Mouse (Mus musculus) frontal cortex, postnatal 10 days (tissue): ENCODE measurements at regions not wholly inside any gene's neighbourhood (a gene's known extent, or its start where the extent isn't known, plus 50 kb on each side); places are given as distances from the start of the nearest gene placed in this dataset.

ENCODE experiments used
- DNase-seq, 2 experiments: peaks; one replicate each; pipeline ENCODE4 v3.0.0; 2022; ENCODE audit warnings: low spot score in 2 of 2, mixed read lengths in 1 of 2

DNA sequence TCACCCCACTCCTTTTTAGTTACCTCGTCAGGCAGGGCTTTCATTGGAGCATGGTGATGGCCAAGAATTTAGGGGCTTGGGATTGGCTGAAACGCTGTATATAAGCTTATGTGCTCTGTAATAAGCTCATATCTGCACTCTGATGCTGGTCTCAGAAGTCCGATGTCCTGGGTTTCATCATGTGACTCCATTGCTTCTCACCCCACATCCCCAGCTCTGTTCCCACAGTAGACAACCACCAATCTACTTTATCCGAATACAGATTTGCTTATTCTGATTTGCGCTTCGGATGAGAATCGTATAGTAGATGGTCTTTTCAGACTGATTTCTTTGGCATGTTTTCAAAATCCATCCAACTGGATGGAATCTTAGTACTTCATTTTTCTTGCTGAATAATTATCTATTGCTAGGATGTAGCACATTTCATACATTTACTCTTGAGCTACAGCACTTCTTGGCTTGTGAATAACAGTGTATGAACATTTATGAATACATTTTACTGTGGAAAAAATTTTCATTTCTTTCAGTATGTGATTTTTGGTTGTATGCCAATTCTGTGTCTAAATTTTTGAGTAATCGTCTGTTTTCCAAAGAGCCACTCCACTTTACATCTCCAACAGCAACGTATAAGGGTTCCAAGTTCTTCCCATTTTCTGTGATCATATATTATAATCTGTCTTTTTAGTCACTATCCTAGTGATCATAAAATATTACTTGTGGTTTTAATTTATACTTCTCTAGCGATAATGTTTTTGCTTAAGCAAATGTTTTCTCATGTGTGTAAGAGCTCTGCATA lies 185.7 kb downstream of the Hace1 start:
- no peak for DNase-seq

DNA sequence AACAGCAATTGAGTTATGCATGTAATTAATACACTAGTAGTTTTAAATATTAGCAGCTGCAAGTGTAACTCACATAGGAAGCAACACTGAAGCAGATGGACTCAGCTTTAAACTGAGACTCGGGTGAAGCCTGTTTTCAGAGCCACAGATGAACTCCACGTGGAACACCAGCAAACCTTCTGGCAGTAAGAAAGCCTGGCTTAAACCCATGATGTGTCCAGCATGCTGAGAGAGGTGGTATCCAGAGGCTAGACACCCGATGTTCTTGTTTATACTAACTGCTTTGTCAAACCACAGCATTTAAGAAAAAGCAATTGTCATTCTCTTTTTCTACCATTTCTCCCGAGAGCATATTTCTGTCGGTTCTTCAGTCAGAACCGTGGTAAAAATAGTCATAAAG lies 202.1 kb downstream of the Hace1 start:
- no peak for DNase-seq

- no peak for DNase-seq
These were observed 205.4 kb downstream of the Hace1 start for GRCm38 (mm10) chr10:45783026-45783425.

DNA sequence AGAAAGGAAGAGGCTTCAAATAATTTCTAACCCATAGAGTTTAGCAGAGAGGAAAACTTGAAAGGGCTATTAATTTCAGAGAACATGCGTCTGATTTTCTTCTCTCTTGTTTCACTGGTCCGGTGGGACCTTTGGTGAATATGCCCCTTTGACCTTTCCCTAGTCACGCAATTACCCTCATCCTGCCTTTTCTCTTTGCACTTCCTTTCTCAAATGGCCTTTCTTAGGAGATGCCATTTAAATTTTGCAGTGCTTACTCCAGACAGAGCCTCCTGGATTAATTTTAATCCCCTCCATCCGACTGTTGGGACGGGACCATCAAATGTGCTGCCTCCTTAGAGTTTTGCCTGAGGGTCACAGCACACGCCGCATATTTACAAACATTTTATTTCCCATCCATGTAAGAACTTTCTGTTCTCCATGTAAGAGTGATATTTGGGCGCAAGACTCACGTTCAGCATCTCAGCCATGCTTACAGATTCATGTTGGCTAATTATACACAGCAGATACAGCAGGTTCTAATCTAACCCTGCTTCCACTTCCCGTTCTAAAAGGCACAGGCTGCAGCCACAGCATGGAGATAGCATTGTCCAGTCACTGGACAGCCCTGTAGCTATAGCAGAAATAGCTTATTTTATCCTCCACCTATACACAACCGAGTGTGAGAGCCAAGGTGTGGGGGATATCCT lies 206.0 kb downstream of the Hace1 start:
- no peak for DNase-seq

DNA sequence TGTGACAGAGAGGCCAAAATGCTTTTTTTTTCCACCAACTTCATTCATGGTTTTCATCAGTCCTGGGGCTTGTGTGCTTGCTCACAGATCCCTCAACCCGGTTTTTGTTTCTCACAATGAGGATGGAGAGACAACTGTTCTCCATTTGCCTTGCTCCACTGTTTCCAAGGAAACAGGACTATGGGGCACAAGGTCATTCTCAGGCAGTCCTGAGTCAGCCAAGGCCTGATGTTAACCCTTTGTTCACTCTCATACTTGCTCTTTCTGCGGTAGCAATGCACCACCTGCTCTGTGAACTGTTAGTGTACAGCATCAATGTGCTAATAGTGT lies 206.5 kb downstream of the Hace1 start:
- DNase-seq = no peak

DNA sequence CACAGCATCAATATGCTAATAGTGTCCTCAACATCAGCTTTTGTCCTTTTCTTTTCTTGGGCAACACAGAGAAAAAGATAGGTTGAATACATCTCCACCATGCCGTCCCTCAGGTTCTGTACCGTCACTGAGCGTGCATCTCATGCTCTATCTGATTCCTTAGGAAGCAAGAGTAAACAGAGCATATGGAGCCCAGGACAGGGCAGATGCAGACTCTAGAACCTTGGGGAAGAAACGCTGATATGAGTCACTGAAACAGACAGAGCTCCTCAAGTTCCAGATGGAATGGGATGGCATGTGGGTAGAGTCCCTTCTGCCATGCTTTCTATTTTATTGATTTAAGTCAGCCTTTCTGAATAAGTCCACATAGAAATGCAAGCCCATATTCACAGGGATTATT lies 206.9 kb downstream of the Hace1 start:
- no peak for DNase-seq

DNA sequence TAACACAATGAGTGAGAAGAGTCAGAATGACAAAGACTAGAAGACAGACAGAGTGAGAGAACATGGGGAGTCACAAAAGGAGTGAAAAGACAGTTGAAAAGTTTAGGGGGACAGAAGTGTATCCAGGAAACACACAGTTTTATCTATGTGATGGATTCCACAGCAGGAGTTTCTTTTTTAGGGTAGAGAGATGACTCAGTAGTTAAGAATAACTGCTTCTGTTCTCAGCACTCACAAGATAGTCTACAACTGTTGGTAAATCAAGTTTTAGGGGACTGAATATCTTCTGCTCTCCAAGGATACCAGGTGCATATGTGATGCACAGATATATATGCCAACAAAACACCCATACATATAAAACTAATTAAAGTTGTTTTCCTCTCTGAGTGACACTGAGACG lies 210.7 kb downstream of the Hace1 start:
- DNase-seq = no peak

- no peak for DNase-seq
These were observed 218.0 kb downstream of the Hace1 start for GRCm38 (mm10) chr10:45795582-45795981.

GRCm38 (mm10) chr10:45800070-45800851 lies 222.6 kb downstream of the Hace1 start:
- DNase-seq = peak in 1 of 2 experiments; percentile 29

GRCm38 (mm10) chr10:45801463-45801862 lies 223.8 kb downstream of the Hace1 start:
- no peak for DNase-seq

DNA sequence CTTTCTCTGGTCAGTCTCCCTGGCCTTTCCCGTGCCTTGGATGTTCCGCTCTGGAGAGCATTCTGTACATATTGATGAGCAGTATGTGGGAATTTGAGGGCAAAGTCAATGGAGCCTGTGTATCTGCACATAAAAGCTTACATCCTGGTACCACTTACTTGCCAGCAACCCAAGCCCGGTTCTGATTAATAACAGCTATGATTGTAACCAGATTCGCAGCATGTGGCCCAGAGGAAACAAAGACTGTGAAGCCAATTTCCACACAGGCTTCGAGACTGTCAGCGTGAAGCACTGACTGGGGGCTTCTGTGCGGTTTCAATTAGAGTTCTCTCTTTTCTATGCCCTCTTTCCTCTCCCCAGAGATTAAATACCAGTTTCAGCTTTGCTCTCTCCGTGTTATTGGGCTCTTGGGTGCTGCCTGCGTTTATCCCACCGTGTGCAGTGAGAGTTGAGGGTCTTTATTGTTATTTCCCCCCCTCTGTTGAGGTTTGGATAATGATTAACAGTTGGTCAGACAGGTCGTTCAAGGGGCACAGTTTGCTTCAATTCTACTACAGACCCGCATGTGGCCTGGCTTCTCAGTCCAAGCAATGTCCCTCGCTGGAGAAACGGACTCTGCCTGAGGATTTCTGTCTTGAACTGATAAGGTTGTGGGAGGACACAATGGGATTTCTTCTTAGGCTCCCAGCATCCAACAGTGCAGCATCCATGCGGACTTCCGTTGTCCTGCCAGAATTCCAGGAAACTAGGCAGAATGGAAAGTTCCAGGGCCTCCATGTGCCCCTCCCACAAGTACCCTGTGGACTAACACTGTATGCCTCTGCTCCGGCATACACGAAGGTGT lies 229.6 kb downstream of the Hace1 start:
- DNase-seq = no peak

DNA sequence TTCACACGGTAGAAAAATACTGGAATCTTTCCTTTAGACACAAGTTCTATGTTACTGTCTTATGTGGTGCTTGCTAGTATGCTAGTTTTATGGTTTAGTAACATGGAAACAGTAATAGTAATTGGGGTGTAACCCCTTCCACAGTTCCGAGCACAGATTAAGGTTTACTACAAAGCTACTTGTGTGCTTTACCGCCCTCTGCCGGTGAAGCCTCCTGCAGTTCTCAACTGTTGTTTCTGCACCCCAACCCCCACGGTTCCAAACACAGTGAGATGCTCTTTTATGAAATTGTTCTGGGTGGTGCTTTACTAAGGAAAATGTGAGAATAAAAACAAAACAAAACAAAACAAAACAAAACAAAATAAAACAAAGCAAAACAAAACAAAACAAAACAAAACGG lies 234.3 kb downstream of the Hace1 start:
- no peak for DNase-seq

DNA sequence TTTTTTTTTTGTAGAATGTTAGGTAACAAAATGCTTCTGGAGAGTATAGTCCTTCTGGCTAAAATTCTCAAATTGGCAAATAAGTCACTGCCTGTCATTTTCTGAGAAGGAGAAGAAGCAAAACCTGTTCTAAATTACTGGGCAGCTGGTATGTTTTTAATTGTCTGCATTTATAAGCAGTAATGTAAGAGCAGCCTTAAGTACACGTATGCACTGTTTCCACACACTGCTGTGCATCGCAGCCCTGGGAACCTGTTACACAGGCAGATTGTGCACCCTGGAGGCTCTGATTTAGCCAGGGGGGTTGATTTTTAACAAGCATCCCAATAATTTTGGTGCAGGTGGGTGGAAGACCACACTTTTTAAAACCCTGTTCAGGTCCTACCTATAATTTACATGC lies 236.2 kb downstream of the Hace1 start:
- DNase-seq = no peak

GRCm38 (mm10) chr10:45816679-45817078 lies 239.1 kb downstream of the Hace1 start:
- DNase-seq = no peak

- no peak for DNase-seq
These were observed 243.5 kb downstream of the Hace1 start for GRCm38 (mm10) chr10:45820986-45821655.

GRCm38 (mm10) chr10:45822251-45822650 lies 244.6 kb downstream of the Hace1 start:
- DNase-seq = no peak

- no peak for DNase-seq
These were observed 246.0 kb downstream of the Hace1 start for GRCm38 (mm10) chr10:45823612-45824011.

DNA sequence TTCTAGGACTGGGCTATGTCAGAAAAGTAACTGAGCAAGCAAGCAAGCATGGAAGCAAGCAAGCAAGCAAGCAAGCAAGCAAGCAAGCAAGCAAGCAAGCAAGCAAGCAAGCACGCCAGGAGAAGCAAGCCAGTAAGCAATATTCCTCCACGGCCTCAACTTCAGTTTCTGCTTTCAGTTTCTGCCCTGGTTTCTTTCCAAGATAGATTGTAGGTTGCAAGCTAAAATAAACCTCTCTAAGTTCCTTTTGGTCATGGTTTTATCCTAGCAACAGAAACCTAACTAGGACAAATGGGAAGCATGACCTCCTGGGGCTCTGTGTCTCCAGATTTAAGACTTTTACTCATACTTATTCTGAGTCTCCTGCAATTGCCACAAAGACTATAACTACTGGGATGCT lies 271.0 kb downstream of the Hace1 start:
- no peak for DNase-seq

GRCm38 (mm10) chr10:45849841-45850240 lies 272.2 kb downstream of the Hace1 start:
- no peak for DNase-seq

DNA sequence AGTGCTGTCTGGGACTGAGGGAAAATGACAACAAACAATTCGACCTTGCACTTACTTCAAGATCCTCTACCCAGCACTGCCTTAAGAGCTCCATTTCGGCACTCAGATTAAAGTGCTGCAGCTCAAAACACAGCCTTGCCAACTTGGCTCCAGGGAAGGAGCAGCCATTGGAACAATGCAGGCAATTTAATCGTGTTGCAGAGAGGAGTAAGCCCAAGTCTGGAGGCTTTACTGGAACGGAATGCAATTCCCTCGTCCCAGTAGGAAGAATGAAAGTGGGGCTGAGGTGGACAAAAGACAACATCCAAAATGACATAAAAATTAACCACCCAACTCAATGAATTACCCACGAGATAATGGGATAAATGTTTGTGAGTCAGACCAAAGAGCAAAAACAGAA lies 273.0 kb downstream of the Hace1 start:
- DNase-seq = no peak

DNA sequence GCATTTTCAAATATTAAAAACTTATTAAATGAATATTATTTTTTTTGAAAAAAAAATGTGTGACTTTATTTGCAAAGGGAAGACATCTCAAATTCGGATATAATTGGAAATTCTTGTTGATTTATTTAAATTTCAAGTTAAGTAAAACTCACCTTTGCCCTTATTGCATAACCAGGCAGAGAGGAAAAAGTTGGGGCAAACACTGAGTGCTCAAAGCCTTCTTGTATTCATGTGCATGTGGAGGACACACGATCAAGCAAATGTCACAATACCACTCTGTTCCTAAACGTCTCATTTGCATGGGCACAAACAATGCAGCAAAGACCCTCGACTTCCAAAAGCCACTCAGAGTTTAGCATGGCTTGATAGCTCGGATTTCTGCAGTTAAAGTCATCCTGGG lies 275.1 kb downstream of the Hace1 start:
- DNase-seq = no peak
